Mouse (Mus musculus): ENCODE measurements around the gene Pzp. TPM values are rescaled to one million over a fixed set of nuclear protein-coding genes. Genes with fewer than 3 reads are reported as not detected.

Gene Pzp
- polyA plus RNA-seq, 2 experiments: 0.06 TPM; not detected in 1

DNA sequence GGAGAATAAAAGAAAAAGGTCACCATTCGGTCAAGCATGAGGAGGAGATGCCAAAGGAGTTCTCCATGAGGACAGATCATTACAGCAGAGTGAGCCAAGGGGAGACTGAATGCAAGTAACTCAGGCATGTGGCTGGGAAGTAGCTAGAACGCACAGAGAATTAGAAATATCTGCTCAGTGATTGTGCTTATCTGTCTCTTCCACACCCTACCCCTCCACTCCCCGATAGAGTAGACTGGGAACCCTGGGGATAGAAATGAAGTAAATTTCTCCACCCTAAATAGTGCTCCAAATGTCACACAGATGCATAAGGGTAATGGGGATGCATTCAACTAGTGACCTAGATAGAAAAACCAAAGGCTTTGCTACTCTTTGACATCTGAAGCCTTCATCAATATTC, 60.0 kb downstream of the Pzp start:
- no peaks in the 10 kb centered on the region for H3K4me1 ChIP-seq (ENCODE audit: control insufficient read depth, insufficient read depth, low read length)
- H3K9me3 ChIP-seq (ENCODE audit: control insufficient read depth, low read length): no peaks in the 10 kb centered on the region
- ATAC-seq (ENCODE audit: low FRiP score, low read depth) (no peak), DNase-seq (ENCODE audit: low spot score) (no peak)
- no peak overlapping the region for H3K27ac ChIP-seq (replicated peaks; ENCODE audit: low read depth, low read length)
- 86% methylated on average over 3 of the region's 3 CpGs for WGBS
- no peaks in the 10 kb centered on the region for H3K36me3 ChIP-seq (ENCODE audit: control insufficient read depth, insufficient read depth, low read length)
- no peak overlapping the region for H3K4me3 ChIP-seq (replicated peaks; ENCODE audit: low read length)
- no peak for TF ChIP-seq POLR2A (IDR thresholded peaks at IDR 0.05; ENCODE audit: borderline replicate concordance, extremely low read depth, insufficient read depth, insufficient read length)
- H3K27me3 ChIP-seq (ENCODE audit: control insufficient read depth, insufficient read depth, low read length): no peaks in the 10 kb centered on the region
- H3K9ac ChIP-seq (ENCODE audit: low read depth, low read length, severe bottlenecking): no peak overlapping the region
- no peak overlapping the region for H3K4me2 ChIP-seq (replicated peaks; ENCODE audit: low read depth, low read length, severe bottlenecking)

GRCm38 (mm10) chr6:128466043-128466442, 60.5 kb downstream of the Pzp start:
- H3K27me3 ChIP-seq (ENCODE audit: control insufficient read depth, insufficient read depth, low read length): no peaks in the 10 kb centered on the region
- H3K4me3 ChIP-seq (replicated peaks; ENCODE audit: low read length): no peak overlapping the region
- DNase-seq (ENCODE audit: low spot score) (no peak), ATAC-seq (ENCODE audit: low FRiP score, low read depth) (no peak)
- no peak overlapping the region for H3K27ac ChIP-seq (replicated peaks; ENCODE audit: low read depth, low read length)
- H3K4me1 ChIP-seq (ENCODE audit: control insufficient read depth, insufficient read depth, low read length): no peaks in the 10 kb centered on the region
- no peaks in the 10 kb centered on the region for H3K9me3 ChIP-seq (ENCODE audit: control insufficient read depth, low read length)
- no peak for TF ChIP-seq POLR2A (IDR thresholded peaks at IDR 0.05; ENCODE audit: borderline replicate concordance, extremely low read depth, insufficient read depth, insufficient read length)
- H3K9ac ChIP-seq (ENCODE audit: low read depth, low read length, severe bottlenecking): no peak overlapping the region
- WGBS: 71% methylated on average over 7 of the region's 7 CpGs
- no peaks in the 10 kb centered on the region for H3K36me3 ChIP-seq (ENCODE audit: control insufficient read depth, insufficient read depth, low read length)
- no peak overlapping the region for H3K4me2 ChIP-seq (replicated peaks; ENCODE audit: low read depth, low read length, severe bottlenecking)

GRCm38 (mm10) chr6:128464996-128465395, 61.5 kb downstream of the Pzp start:
- H3K9ac ChIP-seq (ENCODE audit: low read depth, low read length, severe bottlenecking): no peak overlapping the region
- TF ChIP-seq POLR2A (IDR thresholded peaks at IDR 0.05; ENCODE audit: borderline replicate concordance, extremely low read depth, insufficient read depth, insufficient read length): no peak
- no peaks in the 10 kb centered on the region for H3K4me1 ChIP-seq (ENCODE audit: control insufficient read depth, insufficient read depth, low read length)
- ATAC-seq (ENCODE audit: low FRiP score, low read depth) (no peak), DNase-seq (ENCODE audit: low spot score) (no peak)
- no peaks in the 10 kb centered on the region for H3K27me3 ChIP-seq (ENCODE audit: control insufficient read depth, insufficient read depth, low read length)
- H3K4me2 ChIP-seq (replicated peaks; ENCODE audit: low read depth, low read length, severe bottlenecking): no peak overlapping the region
- no peak overlapping the region for H3K27ac ChIP-seq (replicated peaks; ENCODE audit: low read depth, low read length)
- H3K36me3 ChIP-seq (ENCODE audit: control insufficient read depth, insufficient read depth, low read length): no peaks in the 10 kb centered on the region
- no peak overlapping the region for H3K4me3 ChIP-seq (replicated peaks; ENCODE audit: low read length)
- WGBS: 77% methylated on average over 4 of the region's 4 CpGs
- H3K9me3 ChIP-seq (ENCODE audit: control insufficient read depth, low read length): no peaks in the 10 kb centered on the region

DNA sequence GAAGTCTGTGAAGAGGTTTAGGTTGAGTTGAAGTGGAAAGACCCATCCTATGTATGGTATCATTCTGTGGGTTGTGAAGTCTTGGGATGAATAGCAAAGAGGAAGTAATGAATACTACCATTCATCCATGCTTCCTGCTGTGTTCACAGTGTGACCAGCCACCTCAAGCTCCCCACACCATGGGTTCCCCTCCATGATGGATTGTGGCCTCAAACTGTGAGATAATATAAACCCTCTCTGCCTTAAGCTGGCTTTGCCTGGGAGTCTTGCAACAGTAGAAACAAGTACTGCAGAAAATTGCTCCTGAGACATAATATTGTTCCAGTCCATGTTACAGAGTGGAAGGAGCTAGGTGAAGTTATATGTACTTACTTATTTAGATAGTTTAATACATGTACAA, 64.9 kb downstream of the Pzp start:
- Histone ChIP-seq H3K27me3 (ENCODE audit: control insufficient read depth, insufficient read depth, low read length) (no peaks in the 10 kb centered on the region), H3K4me3 (replicated peaks; ENCODE audit: low read length) (no peak overlapping the region), H3K9me3 (ENCODE audit: control insufficient read depth, low read length) (no peaks in the 10 kb centered on the region), H3K27ac (replicated peaks; ENCODE audit: low read depth, low read length) (no peak overlapping the region), H3K4me1 (ENCODE audit: control insufficient read depth, insufficient read depth, low read length) (no peaks in the 10 kb centered on the region), H3K4me2 (replicated peaks; ENCODE audit: low read depth, low read length, severe bottlenecking) (no peak overlapping the region), H3K9ac (ENCODE audit: low read depth, low read length, severe bottlenecking) (no peak overlapping the region), H3K36me3 (ENCODE audit: control insufficient read depth, insufficient read depth, low read length) (no peaks in the 10 kb centered on the region)
- ATAC-seq (ENCODE audit: low FRiP score, low read depth): no peak
- no peak for DNase-seq (ENCODE audit: low spot score)
- no peak for TF ChIP-seq POLR2A (IDR thresholded peaks at IDR 0.05; ENCODE audit: borderline replicate concordance, extremely low read depth, insufficient read depth, insufficient read length)

DNA sequence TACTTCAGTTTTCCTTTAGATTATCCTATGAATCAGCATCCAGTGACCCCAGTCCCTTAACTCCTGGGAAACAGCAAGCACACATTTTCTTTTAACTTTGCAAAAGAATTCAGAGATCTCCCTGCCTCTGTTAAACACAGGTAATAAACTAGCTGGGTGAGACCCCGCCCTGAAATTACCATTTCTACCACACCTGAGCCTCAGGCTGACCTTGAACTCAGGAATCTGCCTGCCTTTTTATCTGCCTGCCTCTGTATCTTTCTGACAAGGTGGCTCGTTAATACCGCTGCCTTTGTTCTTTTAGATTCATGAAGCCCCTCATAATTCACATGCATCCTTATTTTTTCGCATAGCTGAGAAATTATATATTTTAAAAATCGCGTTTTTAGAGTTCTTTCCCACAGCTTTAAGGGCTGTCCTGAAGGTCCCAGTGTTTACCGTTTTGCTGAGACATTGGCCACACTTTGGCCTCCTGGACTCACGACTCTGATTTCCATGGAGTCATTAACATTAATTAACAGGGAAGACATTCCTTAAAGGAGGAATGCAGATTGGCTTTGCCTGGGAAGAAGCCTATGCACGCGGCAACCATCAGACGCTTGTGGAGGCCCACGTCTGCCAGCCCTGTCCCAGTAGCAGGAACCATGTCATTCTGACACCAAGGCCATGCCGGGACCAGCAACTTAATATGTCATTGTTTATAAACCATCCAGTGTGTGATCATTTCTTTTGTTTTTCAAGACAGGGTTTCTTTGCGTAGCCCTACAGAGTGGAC, 65.6 kb downstream of the Pzp start:
- no peaks in the 10 kb centered on the region for H3K36me3 ChIP-seq (ENCODE audit: control insufficient read depth, insufficient read depth, low read length)
- H3K4me2 ChIP-seq (replicated peaks; ENCODE audit: low read depth, low read length, severe bottlenecking): no peak overlapping the region
- 77% methylated on average over 14 of the region's 14 CpGs for WGBS
- no peak for TF ChIP-seq POLR2A (IDR thresholded peaks at IDR 0.05; ENCODE audit: borderline replicate concordance, extremely low read depth, insufficient read depth, insufficient read length)
- H3K9ac ChIP-seq (ENCODE audit: low read depth, low read length, severe bottlenecking): no peak overlapping the region
- no peaks in the 10 kb centered on the region for H3K27me3 ChIP-seq (ENCODE audit: control insufficient read depth, insufficient read depth, low read length)
- no peak overlapping the region for H3K4me3 ChIP-seq (replicated peaks; ENCODE audit: low read length)
- no peak overlapping the region for H3K27ac ChIP-seq (replicated peaks; ENCODE audit: low read depth, low read length)
- no peaks in the 10 kb centered on the region for H3K9me3 ChIP-seq (ENCODE audit: control insufficient read depth, low read length)
- ATAC-seq (ENCODE audit: low FRiP score, low read depth) (no peak), DNase-seq (ENCODE audit: low spot score) (no peak)
- no peaks in the 10 kb centered on the region for H3K4me1 ChIP-seq (ENCODE audit: control insufficient read depth, insufficient read depth, low read length)
